Mouse (Mus musculus) lung, embryonic 15.5 days (tissue): ENCODE measurements around the gene Manba. TPM values are rescaled to one million over a fixed set of nuclear protein-coding genes. Genes with fewer than 3 reads are reported as not detected.

Experiments
- ATAC-seq: fragments of 200-750 bp; cut with Nextera tagmentation; 2 replicates; pipeline ENCODE4 v1.8.0; 2017; ENCODE audit warnings: moderate number of reproducible peaks, borderline replicate concordance; ENCODE audit not compliant: low FRiP score, low TSS enrichment; ENCODE audit errors: extremely low read depth
- H3K27ac ChIP-seq: fragments of 300-500 bp; sonication (generic); 2 replicates; pipeline ENCODE4 v1.5.1; 2015; ENCODE audit warnings: moderate library complexity, mild to moderate bottlenecking, inconsistent platforms
- H3K27me3 ChIP-seq: fragments of 300-500 bp; sonication (generic); 2 replicates; pipeline ENCODE4 v1.6.1; 2015; ENCODE audit warnings: inconsistent platforms
- H3K36me3 ChIP-seq: fragments of 300-500 bp; sonication (generic); 2 replicates; pipeline ENCODE4 v1.6.1; 2015; ENCODE audit warnings: inconsistent platforms
- H3K4me1 ChIP-seq: fragments of 300-500 bp; sonication (generic); 2 replicates; pipeline ENCODE4 v1.6.1; 2015; ENCODE audit warnings: inconsistent platforms
- H3K4me2 ChIP-seq: fragments of 300-500 bp; sonication (generic); 2 replicates; pipeline ENCODE4 v1.6.1; 2015; ENCODE audit warnings: inconsistent platforms, mild to moderate bottlenecking, moderate library complexity
- H3K4me3 ChIP-seq: fragments of 300-500 bp; sonication (generic); 2 replicates; pipeline ENCODE4 v1.5.1; 2015; ENCODE audit warnings: mild to moderate bottlenecking, inconsistent platforms
- H3K9ac ChIP-seq: fragments of 300-500 bp; sonication (generic); 2 replicates; pipeline ENCODE4 v1.6.1; 2015; ENCODE audit warnings: inconsistent platforms
- H3K9me3 ChIP-seq: fragments of 300-500 bp; sonication (generic); 2 replicates; pipeline ENCODE4 v1.6.1; 2016; ENCODE audit warnings: inconsistent platforms
- WGBS: fragments of 180-500 bp; shearing (Covaris S2); methylation state at CpG from one replicate; pipeline ENCODE4 v1.1.7; 2015; 5-methylcytosine and 5-hydroxymethylcytosine counted together
- polyA plus RNA-seq: library from polyadenylated mRNA; unstranded; fragments of >200 nt; fragmentation: Nextera tagmentation; extraction: Ambion mirVana; gene quantifications from 2 replicates; pipeline ENCODE4 v1.2.1, GENCODE M21; 2015

The Manba gene
- polyA plus RNA-seq, 1 experiment from 2014 or later = 10.8 TPM

DNA sequence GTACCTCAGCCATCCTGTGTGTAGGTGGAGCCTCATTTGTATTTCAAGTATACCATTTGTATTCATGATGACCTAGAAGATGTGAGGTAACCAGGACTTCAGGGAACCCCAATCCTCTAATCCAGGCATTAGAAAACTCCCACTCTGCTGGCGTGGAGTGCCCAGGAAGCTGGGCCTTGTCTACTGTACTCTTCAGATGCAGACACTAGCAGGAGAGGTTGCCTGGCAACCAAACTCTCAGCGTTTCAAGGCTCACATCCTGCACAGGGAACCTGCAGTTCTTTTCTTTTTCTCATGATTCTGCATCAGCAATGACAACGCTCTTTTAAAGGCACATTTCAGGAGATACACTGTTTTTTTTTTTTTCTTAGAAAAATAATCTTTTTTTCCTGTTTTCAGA is 124.8 kb downstream of the Manba start:
- H3K36me3 ChIP-seq = peaks cover 41% of the 10 kb centered on the region
- peaks cover 14% of the 10 kb centered on the region for H3K4me1 ChIP-seq
- no peak for ATAC-seq
- no peak overlapping the region for H3K9ac ChIP-seq
- H3K27ac ChIP-seq = no peak overlapping the region
- H3K4me3 ChIP-seq = no peak overlapping the region
- H3K4me2 ChIP-seq = no peak overlapping the region
- no peaks in the 10 kb centered on the region for H3K27me3 ChIP-seq
- no peaks in the 10 kb centered on the region for H3K9me3 ChIP-seq
- WGBS = 61% methylated on average over 3 of the region's 3 CpGs

DNA sequence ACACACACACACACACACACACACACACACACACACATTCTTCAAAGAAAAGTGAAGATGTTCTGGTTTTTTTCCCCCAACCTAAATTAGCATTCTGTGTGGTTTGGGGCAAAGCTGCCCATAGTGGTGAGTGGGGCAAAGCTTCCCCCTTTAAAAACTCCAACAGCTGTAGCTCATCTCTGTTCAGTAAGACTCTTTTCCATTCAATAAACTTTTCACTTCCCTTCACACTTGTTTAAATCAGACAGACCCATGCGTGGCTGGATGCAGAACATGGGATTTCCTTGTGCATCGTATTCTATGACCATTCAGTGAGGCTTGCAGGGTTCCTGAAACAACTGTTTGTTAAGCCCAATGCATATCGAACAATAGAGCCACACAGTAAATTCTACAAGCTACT is 129.0 kb downstream of the Manba start:
- no peak overlapping the region for H3K4me3 ChIP-seq
- 72% methylated on average over 3 of the region's 3 CpGs for WGBS
- no peaks in the 10 kb centered on the region for H3K4me1 ChIP-seq
- no peak overlapping the region for H3K9ac ChIP-seq
- no peaks in the 10 kb centered on the region for H3K27me3 ChIP-seq
- no peak overlapping the region for H3K4me2 ChIP-seq
- H3K9me3 ChIP-seq = no peaks in the 10 kb centered on the region
- no peak overlapping the region for H3K27ac ChIP-seq
- ATAC-seq = no peak
- H3K36me3 ChIP-seq = peaks cover 65% of the 10 kb centered on the region

DNA sequence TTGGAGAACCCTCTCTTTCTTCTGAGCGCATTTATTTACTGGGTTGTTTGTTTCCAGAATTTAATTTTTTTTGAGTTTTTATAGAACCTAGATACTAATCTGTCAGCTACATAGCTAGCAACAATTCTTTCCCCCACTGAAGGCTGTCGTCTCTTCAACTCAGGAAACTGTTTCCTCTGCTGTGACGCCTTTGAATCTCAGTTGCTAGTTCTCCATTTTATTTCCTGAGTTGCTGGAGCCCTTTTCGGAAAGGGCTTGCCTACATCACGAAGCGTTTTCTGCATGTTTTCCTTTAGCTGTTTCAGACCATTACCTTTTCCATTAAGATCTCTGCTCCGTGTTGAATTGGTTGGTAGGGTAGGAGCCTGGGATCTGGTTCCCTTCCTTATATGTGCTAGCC is 131.3 kb downstream of the Manba start:
- H3K9me3 ChIP-seq = no peaks in the 10 kb centered on the region
- no peaks in the 10 kb centered on the region for H3K27me3 ChIP-seq
- H3K4me2 ChIP-seq = no peak overlapping the region
- H3K4me3 ChIP-seq = no peak overlapping the region
- WGBS = 86% methylated on average over 7 of the region's 7 CpGs
- H3K36me3 ChIP-seq = peaks cover 61% of the 10 kb centered on the region
- no peak overlapping the region for H3K9ac ChIP-seq
- ATAC-seq = no peak
- H3K27ac ChIP-seq = no peak overlapping the region
- H3K4me1 ChIP-seq = no peaks in the 10 kb centered on the region

Other genes starting within 250 kb of the Manba start
- 7.6 TPM in 2 replicates for gene Bdh2, start 204.4 kb upstream of the Manba start, polyA plus RNA-seq
- 1.2 and 1.3 TPM in 2 replicates for gene Slc9b2, start 177.9 kb upstream of the Manba start, polyA plus RNA-seq
- gene Slc9b1, start 137.6 kb upstream of the Manba start, polyA plus RNA-seq = 0.11 and 0.57 TPM in 2 replicates
- 62.4 and 66.1 TPM in 2 replicates for gene Cisd2, start 61.7 kb upstream of the Manba start, polyA plus RNA-seq
- 504 and 516 TPM in 2 replicates for gene Ube2d3, start 47.5 kb upstream of the Manba start, polyA plus RNA-seq
- gene Nfkb1, start 205.9 kb downstream of the Manba start, polyA plus RNA-seq = 28.2 and 30.7 TPM in 2 replicates